Mouse (Mus musculus): ENCODE results near the gene Fam187a. TPM values are rescaled to one million over a fixed set of nuclear protein-coding genes. Genes with fewer than 3 reads are reported as not detected.

The Fam187a gene
- polyA plus RNA-seq, 1 experiment from 2014 or later, result not detected

- no peaks in the 10 kb centered on the region for H3K9me3 ChIP-seq (replicated peaks; ENCODE audit: control insufficient read depth, low read length)
- ATAC-seq (replicated peaks; ENCODE audit: insufficient number of reproducible peaks, low FRiP score, low TSS enrichment), result no peak
- H3K27me3 ChIP-seq (ENCODE audit: control insufficient read depth, insufficient read depth, low read length), result peaks cover 16% of the 10 kb centered on the region
- no peak overlapping the region for H3K27ac ChIP-seq (ENCODE audit: low read depth, low read length)
- no peaks in the 10 kb centered on the region for H3K36me3 ChIP-seq (ENCODE audit: control insufficient read depth, insufficient read depth, low read length)
- H3K4me3 ChIP-seq (ENCODE audit: low read depth, low read length), result no peak overlapping the region
- 59% methylated on average over 4 of the region's 4 CpGs for WGBS (ENCODE audit: insufficient replicate concordance)
- no peak overlapping the region for H3K4me2 ChIP-seq
- no peaks in the 10 kb centered on the region for H3K4me1 ChIP-seq (ENCODE audit: control insufficient read depth, insufficient read depth, low read length)
- H3K9ac ChIP-seq (ENCODE audit: low read depth, low read length), result no peak overlapping the region
Observed at GRCm38 (mm10) chr11:102901199-102901598, 16.2 kb downstream of the Fam187a start.

- H3K27ac ChIP-seq (ENCODE audit: low read depth, low read length), result no peak overlapping the region
- no peak overlapping the region for H3K9ac ChIP-seq (ENCODE audit: low read depth, low read length)
- WGBS (ENCODE audit: insufficient replicate concordance), result 75% methylated on average over 5 of the region's 5 CpGs
- no peaks in the 10 kb centered on the region for H3K4me1 ChIP-seq (ENCODE audit: control insufficient read depth, insufficient read depth, low read length)
- H3K27me3 ChIP-seq (ENCODE audit: control insufficient read depth, insufficient read depth, low read length), result peaks cover 7% of the 10 kb centered on the region
- H3K36me3 ChIP-seq (ENCODE audit: control insufficient read depth, insufficient read depth, low read length), result 0 out of 2 replicates have a peak, but pooled peaks cover 2% of the 10 kb centered on the region
- no peaks in the 10 kb centered on the region for H3K9me3 ChIP-seq (replicated peaks; ENCODE audit: control insufficient read depth, low read length)
- no peak overlapping the region for H3K4me2 ChIP-seq
- no peak overlapping the region for H3K4me3 ChIP-seq (ENCODE audit: low read depth, low read length)
- no peak for ATAC-seq (replicated peaks; ENCODE audit: insufficient number of reproducible peaks, low FRiP score, low TSS enrichment)
Observed at GRCm38 (mm10) chr11:102902107-102902506, 17.1 kb downstream of the Fam187a start.

GRCm38 (mm10) chr11:102903654-102904053 is 18.7 kb downstream of the Fam187a start:
- no peaks in the 10 kb centered on the region; the same call in 1 of the 2 replicates for H3K27me3 ChIP-seq (ENCODE audit: control insufficient read depth, insufficient read depth, low read length)
- no peak overlapping the region for H3K4me3 ChIP-seq (ENCODE audit: low read depth, low read length)
- WGBS (ENCODE audit: insufficient replicate concordance), result 79% methylated on average over 7 of the region's 7 CpGs
- no peaks in the 10 kb centered on the region for H3K4me1 ChIP-seq (ENCODE audit: control insufficient read depth, insufficient read depth, low read length)
- no peak for ATAC-seq (replicated peaks; ENCODE audit: insufficient number of reproducible peaks, low FRiP score, low TSS enrichment)
- peaks cover 13% of the 10 kb centered on the region for H3K36me3 ChIP-seq (ENCODE audit: control insufficient read depth, insufficient read depth, low read length)
- no peak overlapping the region for H3K4me2 ChIP-seq
- no peak overlapping the region for H3K9ac ChIP-seq (ENCODE audit: low read depth, low read length)
- no peak overlapping the region for H3K27ac ChIP-seq (ENCODE audit: low read depth, low read length)
- H3K9me3 ChIP-seq (replicated peaks; ENCODE audit: control insufficient read depth, low read length), result no peaks in the 10 kb centered on the region

GRCm38 (mm10) chr11:102911376-102911775 is 26.4 kb downstream of the Fam187a start:
- no peaks in the 10 kb centered on the region for H3K4me1 ChIP-seq (ENCODE audit: control insufficient read depth, insufficient read depth, low read length)
- no peaks in the 10 kb centered on the region for H3K9me3 ChIP-seq (replicated peaks; ENCODE audit: control insufficient read depth, low read length)
- WGBS (ENCODE audit: insufficient replicate concordance), result 74% methylated on average over 7 of the region's 7 CpGs
- no peak overlapping the region for H3K4me3 ChIP-seq (ENCODE audit: low read depth, low read length)
- H3K36me3 ChIP-seq (ENCODE audit: control insufficient read depth, insufficient read depth, low read length), result peaks cover 40% of the 10 kb centered on the region
- no peak overlapping the region for H3K27ac ChIP-seq (ENCODE audit: low read depth, low read length)
- ATAC-seq (replicated peaks; ENCODE audit: insufficient number of reproducible peaks, low FRiP score, low TSS enrichment), result no peak
- H3K4me2 ChIP-seq, result no peak overlapping the region
- no peaks in the 10 kb centered on the region for H3K27me3 ChIP-seq (ENCODE audit: control insufficient read depth, insufficient read depth, low read length)
- H3K9ac ChIP-seq (ENCODE audit: low read depth, low read length), result no peak overlapping the region

GRCm38 (mm10) chr11:102915380-102915779 is 30.4 kb downstream of the Fam187a start:
- Histone ChIP-seq H3K9ac (ENCODE audit: low read depth, low read length) (no peak overlapping the region), H3K27ac (ENCODE audit: low read depth, low read length) (no peak overlapping the region), H3K4me3 (ENCODE audit: low read depth, low read length) (no peak overlapping the region), H3K4me2 (no peak overlapping the region), H3K27me3 (ENCODE audit: control insufficient read depth, insufficient read depth, low read length) (no peaks in the 10 kb centered on the region), H3K4me1 (ENCODE audit: control insufficient read depth, insufficient read depth, low read length) (no peaks in the 10 kb centered on the region), H3K36me3 (ENCODE audit: control insufficient read depth, insufficient read depth, low read length) (peaks cover 20% of the 10 kb centered on the region), H3K9me3 (replicated peaks; ENCODE audit: control insufficient read depth, low read length) (no peaks in the 10 kb centered on the region)
- ATAC-seq (replicated peaks; ENCODE audit: insufficient number of reproducible peaks, low FRiP score, low TSS enrichment), result no peak
- WGBS (ENCODE audit: insufficient replicate concordance), result 90% methylated on average over 9 of the region's 9 CpGs

GRCm38 (mm10) chr11:102918077-102918476 is 33.1 kb downstream of the Fam187a start:
- H3K4me1 ChIP-seq (ENCODE audit: control insufficient read depth, insufficient read depth, low read length), result peaks cover 5% of the 10 kb centered on the region; the same call in 1 of the 2 replicates
- ATAC-seq (replicated peaks; ENCODE audit: insufficient number of reproducible peaks, low FRiP score, low TSS enrichment), result no peak
- H3K27me3 ChIP-seq (ENCODE audit: control insufficient read depth, insufficient read depth, low read length), result no peaks in the 10 kb centered on the region
- H3K27ac ChIP-seq (ENCODE audit: low read depth, low read length), result no peak overlapping the region
- 96% methylated on average over 4 of the region's 4 CpGs for WGBS (ENCODE audit: insufficient replicate concordance)
- no peaks in the 10 kb centered on the region for H3K9me3 ChIP-seq (replicated peaks; ENCODE audit: control insufficient read depth, low read length)
- no peak overlapping the region for H3K9ac ChIP-seq (ENCODE audit: low read depth, low read length)
- no peak overlapping the region for H3K4me2 ChIP-seq
- no peak overlapping the region for H3K4me3 ChIP-seq (ENCODE audit: low read depth, low read length)
- H3K36me3 ChIP-seq (ENCODE audit: control insufficient read depth, insufficient read depth, low read length), result peaks cover 23% of the 10 kb centered on the region

- no peak overlapping the region for H3K4me2 ChIP-seq
- no peaks in the 10 kb centered on the region for H3K9me3 ChIP-seq (replicated peaks; ENCODE audit: control insufficient read depth, low read length)
- 79% methylated on average over 6 of the region's 6 CpGs for WGBS (ENCODE audit: insufficient replicate concordance)
- no peak overlapping the region for H3K9ac ChIP-seq (ENCODE audit: low read depth, low read length)
- no peak for ATAC-seq (replicated peaks; ENCODE audit: insufficient number of reproducible peaks, low FRiP score, low TSS enrichment)
- H3K36me3 ChIP-seq (ENCODE audit: control insufficient read depth, insufficient read depth, low read length), result 0 out of 2 replicates have a peak, but pooled peaks cover 2% of the 10 kb centered on the region
- peaks cover 8% of the 10 kb centered on the region; the same call in 1 of the 2 replicates for H3K4me1 ChIP-seq (ENCODE audit: control insufficient read depth, insufficient read depth, low read length)
- H3K27me3 ChIP-seq (ENCODE audit: control insufficient read depth, insufficient read depth, low read length), result no peaks in the 10 kb centered on the region
- no peak overlapping the region for H3K4me3 ChIP-seq (ENCODE audit: low read depth, low read length)
- H3K27ac ChIP-seq (ENCODE audit: low read depth, low read length), result no peak overlapping the region
Observed at GRCm38 (mm10) chr11:102921491-102921890, 36.5 kb downstream of the Fam187a start.

- Histone ChIP-seq H3K9me3 (replicated peaks; ENCODE audit: control insufficient read depth, low read length) (no peaks in the 10 kb centered on the region), H3K4me2 (peak within 1 kb of the TSS; percentile 70), H3K27ac (ENCODE audit: low read depth, low read length) (peak within 1 kb of the TSS; percentile 92), H3K4me1 (ENCODE audit: control insufficient read depth, insufficient read depth, low read length) (peaks cover 8% of the 10 kb centered on the region; the same call in 1 of the 2 replicates), H3K27me3 (ENCODE audit: control insufficient read depth, insufficient read depth, low read length) (no peaks in the 10 kb centered on the region), H3K4me3 (ENCODE audit: low read depth, low read length) (peak within 1 kb of the TSS; percentile 83), H3K36me3 (ENCODE audit: control insufficient read depth, insufficient read depth, low read length) (0 out of 2 replicates have a peak, but pooled peaks cover 2% of the 10 kb centered on the region), H3K9ac (ENCODE audit: low read depth, low read length) (peak within 1 kb of the TSS; percentile 90)
- under 1% methylated on average over 62 of the region's 62 CpGs for WGBS (ENCODE audit: insufficient replicate concordance)
- ATAC-seq (replicated peaks; ENCODE audit: insufficient number of reproducible peaks, low FRiP score, low TSS enrichment), result peak; percentile 87
Observed at GRCm38 (mm10) chr11:102924557-102925350, 39.8 kb downstream of the Fam187a start, which contains the start of gene Kif18b. Gene Kif18b, minus strand, starts transcription at chr11:102925124.

All from heart, embryonic 11.5 days (tissue).